Mouse (Mus musculus) forebrain, embryonic 14.5 days (tissue): ENCODE data around the gene 1810024B03Rik. TPM values are rescaled to one million over a fixed set of nuclear protein-coding genes. Genes with fewer than 3 reads are reported as not detected.
"Not testable (repeated sequence)": the region's sequence is repeated elsewhere in the genome, so short reads cannot be mapped to it uniquely, and the experiment has no call there.

Experiments used
- ATAC-seq: fragments of 200-750 bp; cut with Nextera tagmentation; 2 replicates; pipeline ENCODE4 v1.8.0; 2017; ENCODE audit warnings: mild to moderate bottlenecking, moderate library complexity
- DNase-seq: peaks from one replicate; pipeline ENCODE4 v3.0.0-alpha.2; 2015; ENCODE audit warnings: low spot score
- H3K27ac ChIP-seq: fragments of 300-500 bp; sonication (generic); 2 replicates; pipeline ENCODE4 v1.5.1; 2014; ENCODE audit warnings: low read depth, mild to moderate bottlenecking, control low read depth, low read length, moderate library complexity
- H3K27me3 ChIP-seq: fragments of 300-500 bp; sonication (generic); replicated peaks from 2 replicates; pipeline ENCODE4 v1.6.1; 2014; ENCODE audit warnings: low read length, control low read depth, mixed read lengths; ENCODE audit not compliant: control insufficient read depth, insufficient read depth
- H3K36me3 ChIP-seq: fragments of 300-500 bp; sonication (generic); 2 replicates; pipeline ENCODE4 v1.6.1; 2014; ENCODE audit warnings: low read length, control low read depth; ENCODE audit not compliant: control insufficient read depth, insufficient read depth
- H3K4me1 ChIP-seq: fragments of 300-500 bp; sonication (generic); 2 replicates; pipeline ENCODE4 v1.6.1; 2014; ENCODE audit warnings: antibody characterized with exemption, low read length, control low read depth; ENCODE audit not compliant: control insufficient read depth, insufficient read depth
- H3K4me2 ChIP-seq: fragments of 300-500 bp; sonication (generic); 2 replicates; pipeline ENCODE4 v1.6.1; 2014; ENCODE audit warnings: mild to moderate bottlenecking, control low read depth, low read length
- H3K4me3 ChIP-seq: fragments of 300-500 bp; sonication (generic); 2 replicates; pipeline ENCODE4 v1.5.1; 2014; ENCODE audit warnings: low read depth, low read length, control low read depth
- H3K9ac ChIP-seq: fragments of 300-500 bp; sonication (generic); 2 replicates; pipeline ENCODE4 v1.6.1; 2014; ENCODE audit warnings: mild to moderate bottlenecking, low read length, control low read depth, moderate library complexity
- H3K9me3 ChIP-seq: fragments of 300-500 bp; sonication (generic); replicated peaks from 2 replicates; pipeline ENCODE4 v1.6.1; 2016; ENCODE audit warnings: low read length, control low read depth, mixed read lengths; ENCODE audit not compliant: control insufficient read depth
- WGBS: fragments of 180-500 bp; shearing (Covaris S2); extraction: QIAGEN DNeasy Blood & Tissue Kit; methylation state at CpG from one replicate; pipeline ENCODE4 v1.1.7; 2014; 5-methylcytosine and 5-hydroxymethylcytosine counted together
- polyA plus RNA-seq: library from polyadenylated mRNA; unstranded; fragments of >200 nt; fragmentation: Nextera tagmentation; extraction: Ambion mirVana; gene quantifications from 2 replicates; pipeline ENCODE4 v1.2.1, GENCODE M21; 2014

Gene 1810024B03Rik
- polyA plus RNA-seq, 1 experiment from 2014 or later, result 1.9 TPM

- ATAC-seq, result no peak
- Histone ChIP-seq H3K9ac (no peak overlapping the region), H3K36me3 (0 out of 2 replicates have a peak, but pooled peaks cover 6% of the 10 kb centered on the region), H3K4me3 (no peak overlapping the region), H3K4me1 (peaks cover 7% of the 10 kb centered on the region), H3K9me3 (no peaks in the 10 kb centered on the region), H3K4me2 (no peak overlapping the region), H3K27me3 (no peaks in the 10 kb centered on the region), H3K27ac (no peak overlapping the region)
- WGBS, result 31% methylated on average over 3 of the region's 3 CpGs
- DNase-seq, result peak; percentile 76
These were observed 3.1 kb downstream of the 1810024B03Rik start for GRCm38 (mm10) chr2:127204932-127205331.

- Histone ChIP-seq H3K27me3 (0 out of 2 replicates have a peak, but pooled peaks cover 3% of the 10 kb centered on the region), H3K9ac (no peak overlapping the region), H3K4me1 (no peaks in the 10 kb centered on the region), H3K36me3 (no peaks in the 10 kb centered on the region), H3K27ac (no peak overlapping the region), H3K9me3 (no peaks in the 10 kb centered on the region), H3K4me2 (no peak overlapping the region), H3K4me3 (no peak overlapping the region)
- DNase-seq (no peak), ATAC-seq (no peak)
These were observed 18.5 kb downstream of the 1810024B03Rik start for GRCm38 (mm10) chr2:127189574-127189973.

- ATAC-seq, result peak; percentile 100
- H3K27me3 ChIP-seq, result no peaks in the 10 kb centered on the region
- peaks cover 6% of the 10 kb centered on the region for H3K4me1 ChIP-seq
- WGBS, result 2% methylated on average over 17 of the region's 17 CpGs
- peak overlapping the region; percentile 80 for H3K9ac ChIP-seq
- H3K27ac ChIP-seq, result peak overlapping the region; percentile 90
- peak overlapping the region; percentile 66 for H3K4me2 ChIP-seq
- H3K4me3 ChIP-seq, result peak overlapping the region; percentile 47
- DNase-seq, result peak; percentile 97
- no peaks in the 10 kb centered on the region for H3K9me3 ChIP-seq
- no peaks in the 10 kb centered on the region for H3K36me3 ChIP-seq
These were observed 25.3 kb downstream of the 1810024B03Rik start for GRCm38 (mm10) chr2:127182598-127183381.

GRCm38 (mm10) chr2:127166261-127166660 lies 41.8 kb downstream of the 1810024B03Rik start:
- peak; percentile 81 for DNase-seq
- not testable (repeated sequence) for H3K4me1 ChIP-seq, H3K4me2 ChIP-seq, H3K27ac ChIP-seq, ATAC-seq, H3K9ac ChIP-seq, H3K36me3 ChIP-seq, H3K9me3 ChIP-seq, H3K27me3 ChIP-seq, H3K4me3 ChIP-seq
- 6% methylated on average over 1 of the region's 1 CpGs for WGBS

- ATAC-seq, result no peak
- H3K9ac ChIP-seq, result no peak overlapping the region
- H3K4me3 ChIP-seq, result no peak overlapping the region
- no peaks in the 10 kb centered on the region for H3K9me3 ChIP-seq
- DNase-seq, result no peak
- no peak overlapping the region for H3K4me2 ChIP-seq
- 58% methylated on average over 4 of the region's 4 CpGs for WGBS
- no peaks in the 10 kb centered on the region for H3K27me3 ChIP-seq
- no peak overlapping the region for H3K27ac ChIP-seq
- H3K4me1 ChIP-seq, result no peaks in the 10 kb centered on the region
- no peaks in the 10 kb centered on the region for H3K36me3 ChIP-seq
These were observed 42.4 kb downstream of the 1810024B03Rik start for GRCm38 (mm10) chr2:127165675-127166074.

- H3K27me3 ChIP-seq, result no peaks in the 10 kb centered on the region
- H3K4me1 ChIP-seq, result 0 out of 2 replicates have a peak, but pooled peaks cover 10% of the 10 kb centered on the region
- H3K36me3 ChIP-seq, result 0 out of 2 replicates have a peak, but pooled peaks cover 5% of the 10 kb centered on the region
- no peak overlapping the region for H3K27ac ChIP-seq
- H3K9me3 ChIP-seq, result no peaks in the 10 kb centered on the region
- ATAC-seq, result no peak
- no peak for DNase-seq
- 86% methylated on average over 3 of the region's 3 CpGs for WGBS
- no peak overlapping the region for H3K9ac ChIP-seq
- no peak overlapping the region for H3K4me2 ChIP-seq
- H3K4me3 ChIP-seq, result no peak overlapping the region
These were observed 62.4 kb downstream of the 1810024B03Rik start for GRCm38 (mm10) chr2:127145699-127146098.

GRCm38 (mm10) chr2:127143158-127144063 lies 64.7 kb downstream of the 1810024B03Rik start, which contains the start of gene Itpripl1:
TSS of gene Itpripl1 (minus strand) at chr2:127143442.
- no peak within 1 kb of the TSS for H3K27ac ChIP-seq
- WGBS, result 3% methylated on average over 31 of the region's 31 CpGs

GRCm38 (mm10) chr2:127142577-127143157 lies 65.4 kb downstream of the 1810024B03Rik start:
- WGBS, result 13% methylated on average over 6 of the region's 6 CpGs
- DNase-seq (no peak), ATAC-seq (0 out of 2 replicates have a peak, but pooled peaks have one; percentile 3)
- Histone ChIP-seq H3K4me3 (peak overlapping the region; percentile 50), H3K27ac (no peak overlapping the region), H3K36me3 (0 out of 2 replicates have a peak, but pooled peaks cover 10% of the 10 kb centered on the region), H3K27me3 (no peaks in the 10 kb centered on the region), H3K9me3 (no peaks in the 10 kb centered on the region), H3K4me2 (peak overlapping the region; percentile 56), H3K4me1 (0 out of 2 replicates have a peak, but pooled peaks cover 10% of the 10 kb centered on the region), H3K9ac (peak overlapping the region; percentile 76)

More at GRCm38 (mm10) chr2:127143158-127144063, 64.7 kb downstream of the 1810024B03Rik start, which contains the start of gene Itpripl1:
- no peaks in the 10 kb centered on the region for H3K9me3 ChIP-seq
- DNase-seq (peak; percentile 75), ATAC-seq (peak; percentile 96)
- H3K36me3 ChIP-seq, result 0 out of 2 replicates have a peak, but pooled peaks cover 10% of the 10 kb centered on the region
- H3K9ac ChIP-seq, result peak within 1 kb of the TSS; percentile 76
- peak within 1 kb of the TSS; percentile 56 for H3K4me2 ChIP-seq
- 0 out of 2 replicates have a peak, but pooled peaks cover 10% of the 10 kb centered on the region for H3K4me1 ChIP-seq
- peak within 1 kb of the TSS; percentile 50 for H3K4me3 ChIP-seq
- H3K27me3 ChIP-seq, result no peaks in the 10 kb centered on the region
